In genomic region chr1:156674195-156675000, GRCm38 (mm10) we compare ENCODE assay signal across 8 mouse cellular contexts. TPM values are rescaled to one million over a fixed set of nuclear protein-coding genes. Genes with fewer than 3 reads are reported as not detected.
DNase-seq lines count a peak whose midpoint lies in the region; ATAC-seq and TF ChIP-seq lines count a peak whose summit lies in the region.

Gene Tor3a (minus strand): TSS chr1:156674356.

- peak within 1 kb of the TSS; percentile 62 for H3K9ac ChIP-seq in intestine, postnatal 0 days (ENCODE audit: low read depth, low read length)
- H3K9ac ChIP-seq in limb, embryonic 12.5 days (replicated peaks), result peak within 1 kb of the TSS; percentile 66
- H3K9ac ChIP-seq in midbrain, embryonic 13.5 days (replicated peaks), result peak within 1 kb of the TSS; percentile 74

- TF ChIP-seq CTCF in intestine, postnatal 0 days (IDR thresholded peaks at IDR 0.05; ENCODE audit: low read depth), result no peak

- no peaks in the 10 kb centered on the region for H3K27me3 ChIP-seq in intestine, postnatal 0 days (replicated peaks; ENCODE audit: control insufficient read depth, insufficient read depth, low read length)
- H3K27me3 ChIP-seq in limb, embryonic 12.5 days, result peaks cover 10% of the 10 kb centered on the region; the same call in 1 of the 2 replicates
- peaks cover 22% of the 10 kb centered on the region; the same call in 1 of the 2 replicates for H3K27me3 ChIP-seq in midbrain, embryonic 13.5 days

- peak within 1 kb of the TSS; percentile 100 for H3K4me2 ChIP-seq in intestine, postnatal 0 days (replicated peaks; ENCODE audit: low read depth)
- peak within 1 kb of the TSS; percentile 99 for H3K4me2 ChIP-seq in limb, embryonic 12.5 days
- H3K4me2 ChIP-seq in midbrain, embryonic 13.5 days (replicated peaks), result peak within 1 kb of the TSS; percentile 98

- 0 out of 2 replicates have a peak, but pooled peaks cover 3% of the 10 kb centered on the region for H3K4me1 ChIP-seq in intestine, postnatal 0 days (replicated peaks; ENCODE audit: control insufficient read depth, insufficient read depth, low read length)
- peaks cover 26% of the 10 kb centered on the region for H3K4me1 ChIP-seq in limb, embryonic 12.5 days (replicated peaks)
- H3K4me1 ChIP-seq in midbrain, embryonic 13.5 days (replicated peaks), result peaks cover 21% of the 10 kb centered on the region

- 8% methylated on average over 36 of the region's 37 CpGs for WGBS in intestine, postnatal 0 days
- WGBS in limb, embryonic 12.5 days, result 7% methylated on average over 37 of the region's 37 CpGs
- 7% methylated on average over 37 of the region's 37 CpGs for WGBS in midbrain, embryonic 13.5 days

- ATAC-seq in granulocyte monocyte progenitor cell, adult 5-6 weeks (replicated peaks; ENCODE audit: poor library complexity, severe bottlenecking), result peak; percentile 77
- ATAC-seq in intestine, postnatal 0 days, result peak; percentile 55; the same call in 1 of the 2 replicates
- ATAC-seq in limb, embryonic 12.5 days (ENCODE audit: insufficient number of reproducible peaks, insufficient read depth, low FRiP score, low TSS enrichment, low read depth), result peak; percentile 64; the same call in 1 of the 2 replicates
- peak; percentile 84 for ATAC-seq in midbrain, embryonic 13.5 days

- 0 out of 2 replicates have a peak, but pooled peaks cover 2% of the 10 kb centered on the region for H3K36me3 ChIP-seq in intestine, postnatal 0 days (ENCODE audit: control insufficient read depth, insufficient read depth)
- H3K36me3 ChIP-seq in limb, embryonic 12.5 days, result peaks cover under 1% of the 10 kb centered on the region; the same call in 1 of the 2 replicates
- peaks cover 5% of the 10 kb centered on the region; the same call in 1 of the 2 replicates for H3K36me3 ChIP-seq in midbrain, embryonic 13.5 days

- H3K9me3 ChIP-seq in intestine, postnatal 0 days (ENCODE audit: control insufficient read depth), result no peaks in the 10 kb centered on the region
- no peaks in the 10 kb centered on the region for H3K9me3 ChIP-seq in limb, embryonic 12.5 days
- H3K9me3 ChIP-seq in midbrain, embryonic 13.5 days, result no peaks in the 10 kb centered on the region

- peak within 1 kb of the TSS; percentile 66 for H3K27ac ChIP-seq in intestine, postnatal 0 days (ENCODE audit: low read depth, low read length)
- 0 out of 2 replicates have a peak within 1 kb of the TSS, but pooled peaks have one; percentile 29 for H3K27ac ChIP-seq in limb, embryonic 12.5 days
- no peak within 1 kb of the TSS for H3K27ac ChIP-seq in midbrain, embryonic 13.5 days

- DNase-seq in urinary bladder, adult 18-20 months (ENCODE audit: low spot score in 2 of 2), result peak; percentile 61 to 80
- no peak for DNase-seq in urinary bladder, postnatal 10 days (ENCODE audit: low spot score)
- peak; percentile 30 for DNase-seq in embryo, embryonic 11.5 days (ENCODE audit: low read depth, low spot score)
- DNase-seq in spleen, adult 12 weeks (ENCODE audit: low spot score), result peak; percentile 71

- H3K4me3 ChIP-seq in intestine, postnatal 0 days (ENCODE audit: low read depth, low read length), result peak within 1 kb of the TSS; percentile 65
- H3K4me3 ChIP-seq in limb, embryonic 12.5 days (replicated peaks), result peak within 1 kb of the TSS; percentile 60
- H3K4me3 ChIP-seq in midbrain, embryonic 13.5 days (replicated peaks), result peak within 1 kb of the TSS; percentile 55

RNA-seq across cellular contexts. Expression of gene Tor3a, which starts in this region (rescaled TPM):
- 35.6 and 40.0 TPM in 2 replicates for total RNA-seq in granulocyte monocyte progenitor cell, adult 5-6 weeks (2014; fragmentation: Nextera tagmentation)
- 33.5 and 33.6 TPM in 2 replicates for total RNA-seq in granulocyte monocyte progenitor cell, adult 5-6 weeks (2017)
- polyA plus RNA-seq in intestine, postnatal 0 days (2015; fragmentation: Nextera tagmentation; extraction: Ambion mirVana), result 5.8 and 7.1 TPM in 2 replicates
- polyA plus RNA-seq in limb, embryonic 12.5 days (2016; fragmentation: Nextera tagmentation; extraction: Ambion mirVana), result 7.9 and 8.3 TPM in 2 replicates
- 2.4 and 3.4 TPM in 2 replicates for polyA plus RNA-seq in midbrain, embryonic 13.5 days (2015; fragmentation: Nextera tagmentation; extraction: Ambion mirVana)
